Mouse (Mus musculus): ENCODE data around the gene Tmc6.

- no peak for TF ChIP-seq CHD2 (IDR thresholded peaks at IDR 0.05; ENCODE audit: low read depth, low read length)
- TF ChIP-seq ZC3H11A (IDR thresholded peaks at IDR 0.05; ENCODE audit: borderline replicate concordance, low read depth, low read length), result no peak
- no peak for TF ChIP-seq MAFK (IDR thresholded peaks at IDR 0.05; ENCODE audit: insufficient read depth, low read depth, low read length)
- no peak for TF ChIP-seq HCFC1 (IDR thresholded peaks at IDR 0.05; ENCODE audit: borderline replicate concordance, insufficient read depth, low read length)
- TF ChIP-seq ZNF384 (IDR thresholded peaks at IDR 0.05; ENCODE audit: low read depth, low read length), result no peak
Measured at GRCm38 (mm10) chr11:117760374-117761119, 21.5 kb downstream of the Tmc6 start.

All from ES-E14 (cell line).